Mouse (Mus musculus): ENCODE measurements at regions not wholly inside any gene's neighbourhood (a gene's known extent, or its start where the extent isn't known, plus 50 kb on each side); places are given as distances from the start of the nearest gene placed in this dataset.

GRCm38 (mm10) chr1:154981687-154982086 is 97.4 kb upstream of the Cacna1e start:
- TF ChIP-seq CTCF (IDR thresholded peaks at IDR 0.05; ENCODE audit: low read depth) (no peak), EP300 (optimal IDR thresholded peaks at IDR 0.05) (no peak)
